Mouse (Mus musculus): Measurements from ENCODE around the gene Slc36a1. TPM values are rescaled to one million over a fixed set of nuclear protein-coding genes. Genes with fewer than 3 reads are reported as not detected.

The Slc36a1 gene
- polyA plus RNA-seq, 1 experiment from 2014 or later, result 1.1 TPM

DNA sequence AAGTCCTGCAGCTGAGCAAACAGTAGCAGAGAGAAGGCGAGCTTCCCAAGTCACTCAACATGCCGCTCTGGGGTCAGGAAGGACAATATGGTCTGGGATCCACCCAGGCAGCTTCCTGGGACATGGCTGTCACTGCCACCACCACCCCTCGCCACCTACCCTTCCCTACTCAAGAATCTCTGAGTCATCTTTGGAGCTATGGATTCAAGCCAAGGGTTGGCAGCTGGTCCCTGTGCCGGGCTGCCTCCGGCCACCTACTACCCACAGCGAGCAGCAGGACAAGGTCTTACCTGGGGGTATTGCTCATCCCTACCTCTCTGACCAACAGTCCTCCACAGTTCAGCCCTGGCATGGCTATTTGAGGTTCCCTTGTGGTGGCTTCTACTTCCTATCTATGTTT, 70.6 kb downstream of the Slc36a1 start:
- ATAC-seq (replicated peaks; ENCODE audit: insufficient number of reproducible peaks, insufficient read depth, low FRiP score, low read depth), result no peak
- Histone ChIP-seq H3K27ac (no peak overlapping the region), H3K9ac (no peak overlapping the region), H3K27me3 (no peaks in the 10 kb centered on the region), H3K4me2 (no peak overlapping the region), H3K4me1 (replicated peaks) (no peaks in the 10 kb centered on the region), H3K36me3 (no peaks in the 10 kb centered on the region), H3K4me3 (no peak overlapping the region), H3K9me3 (replicated peaks) (no peaks in the 10 kb centered on the region)
- WGBS, result 74% methylated on average over 6 of the region's 6 CpGs

Other genes with a start within 250 kb of the Slc36a1 start
- gene Tnip1, start 241.4 kb upstream of the Slc36a1 start, polyA plus RNA-seq (2015; fragmentation: Nextera tagmentation; extraction: Ambion mirVana), result 20.3 and 24.3 TPM in 2 replicates
- 315 and 367 TPM in 2 replicates for gene Anxa6, start 170.9 kb upstream of the Slc36a1 start, polyA plus RNA-seq (2015; fragmentation: Nextera tagmentation; extraction: Ambion mirVana)
- 17.6 and 21.4 TPM in 2 replicates for gene Ccdc69, start 126.2 kb upstream of the Slc36a1 start, polyA plus RNA-seq (2015; fragmentation: Nextera tagmentation; extraction: Ambion mirVana)
- gene Gm2a, start 106.2 kb upstream of the Slc36a1 start, polyA plus RNA-seq (2015; fragmentation: Nextera tagmentation; extraction: Ambion mirVana), result 33.6 and 40.7 TPM in 2 replicates
- not detected in 2 replicates for gene Slc36a3, start 52.6 kb upstream of the Slc36a1 start, polyA plus RNA-seq (2015; fragmentation: Nextera tagmentation; extraction: Ambion mirVana)
- 4.1 and 6.2 TPM in 2 replicates for gene Slc36a2, start 19.3 kb upstream of the Slc36a1 start, polyA plus RNA-seq (2015; fragmentation: Nextera tagmentation; extraction: Ambion mirVana)
- gene Fat2, start 132.2 kb downstream of the Slc36a1 start, polyA plus RNA-seq (2015; fragmentation: Nextera tagmentation; extraction: Ambion mirVana), result 0.03 and 0.22 TPM in 2 replicates
- 1,914 and 2,149 TPM in 2 replicates for gene Sparc, start 218.8 kb downstream of the Slc36a1 start, polyA plus RNA-seq (2015; fragmentation: Nextera tagmentation; extraction: Ambion mirVana)